Mouse (Mus musculus) layer of hippocampus, adult 9-10 months (tissue): ENCODE data around the gene Exoc6b.
"Not testable (repeated sequence)": the region's sequence is repeated elsewhere in the genome, so short reads cannot be mapped to it uniquely, and the experiment has no call there.

ENCODE experiments used
- DNase-seq: peaks from one replicate; pipeline ENCODE4 v3.0.0; 2022; ENCODE audit warnings: low spot score

Exoc6b gene

GRCm38 (mm10) chr6:84631588-84631987, 437.7 kb downstream of the Exoc6b start:
- no peak for DNase-seq

- DNase-seq = no peak
Measured at GRCm38 (mm10) chr6:84630276-84630675, 439.0 kb downstream of the Exoc6b start.

- DNase-seq = no peak
Measured at GRCm38 (mm10) chr6:84628831-84629230, 440.5 kb downstream of the Exoc6b start.

GRCm38 (mm10) chr6:84626398-84626797, 442.9 kb downstream of the Exoc6b start:
- DNase-seq = no peak

- DNase-seq = no peak
Measured at GRCm38 (mm10) chr6:84619166-84619565, 450.1 kb downstream of the Exoc6b start.

GRCm38 (mm10) chr6:84617051-84617450, 452.3 kb downstream of the Exoc6b start:
- no peak for DNase-seq

GRCm38 (mm10) chr6:84616586-84616985, 452.7 kb downstream of the Exoc6b start:
- no peak for DNase-seq

GRCm38 (mm10) chr6:84613561-84613960, 455.8 kb downstream of the Exoc6b start:
- DNase-seq = no peak

- no peak for DNase-seq
Measured at GRCm38 (mm10) chr6:84601136-84601889, 468.0 kb downstream of the Exoc6b start.

GRCm38 (mm10) chr6:84599296-84599695, 470.0 kb downstream of the Exoc6b start:
- DNase-seq = not testable (repeated sequence)

GRCm38 (mm10) chr6:84598725-84599124, 470.6 kb downstream of the Exoc6b start:
- DNase-seq = no peak

- DNase-seq = no peak
Measured at GRCm38 (mm10) chr6:84594626-84595025, 474.7 kb downstream of the Exoc6b start.

GRCm38 (mm10) chr6:84593693-84594092, 475.6 kb downstream of the Exoc6b start, which contains the start of gene Cyp26b1:
Gene Cyp26b1 (minus strand): TSS chr6:84593908.
- DNase-seq = no peak

GRCm38 (mm10) chr6:84590961-84591745, 478.2 kb downstream of the Exoc6b start:
- DNase-seq = no peak

- DNase-seq = peak; percentile 79
Measured at GRCm38 (mm10) chr6:84589742-84590686, 479.3 kb downstream of the Exoc6b start.

GRCm38 (mm10) chr6:84588895-84589652, 480.2 kb downstream of the Exoc6b start:
- DNase-seq = no peak

- DNase-seq = no peak
Measured at GRCm38 (mm10) chr6:84588221-84588894, 481.0 kb downstream of the Exoc6b start.

GRCm38 (mm10) chr6:84587471-84588101, 481.7 kb downstream of the Exoc6b start:
- no peak for DNase-seq

GRCm38 (mm10) chr6:84586551-84587200, 482.6 kb downstream of the Exoc6b start:
- no peak for DNase-seq
